Mouse (Mus musculus): ENCODE data around the gene Ccdc184. TPM values are rescaled to one million over a fixed set of nuclear protein-coding genes. Genes with fewer than 3 reads are reported as not detected.

Ccdc184 gene
- total RNA-seq, 2 experiments from 2014 or later, result not detected

- TF ChIP-seq CTCF (IDR thresholded peaks at IDR 0.05), result no peak
- no peak overlapping the region for H3K27ac ChIP-seq
- intact Hi-C loops (cut with DNase I), result no loop called here
- H3K4me3 ChIP-seq, result no peak overlapping the region
- no peak for DNase-seq
Measured at GRCm38 (mm10) chr15:98161026-98161805, 5.7 kb upstream of the Ccdc184 start.

- no peak for DNase-seq
- Histone ChIP-seq H3K27ac (no peak overlapping the region), H3K4me3 (no peak overlapping the region)
- intact Hi-C loops (cut with DNase I), result no loop called here
- TF ChIP-seq CTCF (IDR thresholded peaks at IDR 0.05), result no peak
Measured at GRCm38 (mm10) chr15:98162561-98162960, 4.4 kb upstream of the Ccdc184 start.

GRCm38 (mm10) chr15:98165525-98165924 lies 1.4 kb upstream of the Ccdc184 start, which contains the start of gene Asb8:
Asb8 (minus strand) TSS chr15:98165625.
- TF ChIP-seq CTCF (IDR thresholded peaks at IDR 0.05), result no peak
- H3K27ac ChIP-seq, result no peak within 1 kb of the TSS
- DNase-seq, result no peak
- intact Hi-C loops (cut with DNase I), result no loop called here
- no peak within 1 kb of the TSS for H3K4me3 ChIP-seq

- Histone ChIP-seq H3K27ac (no peak overlapping the region), H3K4me3 (peak overlapping the region; percentile 71)
- peak; percentile 58 for DNase-seq
- TF ChIP-seq CTCF (IDR thresholded peaks at IDR 0.05), result no peak
- intact Hi-C loops (cut with DNase I), result no loop called here
Measured at GRCm38 (mm10) chr15:98167645-98168621, 975 bp downstream of the Ccdc184 start.

GRCm38 (mm10) chr15:98168622-98169004 lies 1.7 kb downstream of the Ccdc184 start:
- no peak for DNase-seq
- Histone ChIP-seq H3K4me3 (peak overlapping the region; percentile 71), H3K27ac (no peak overlapping the region)
- intact Hi-C loops (cut with DNase I), result no loop called here
- TF ChIP-seq CTCF (IDR thresholded peaks at IDR 0.05), result no peak

- no peak for TF ChIP-seq CTCF (IDR thresholded peaks at IDR 0.05)
- H3K27ac ChIP-seq, result no peak overlapping the region
- DNase-seq, result no peak
- intact Hi-C loops (cut with DNase I), result no loop called here
- H3K4me3 ChIP-seq, result no peak overlapping the region
Measured at GRCm38 (mm10) chr15:98170365-98170764, 3.4 kb downstream of the Ccdc184 start.

GRCm38 (mm10) chr15:98170917-98171316 lies 4.0 kb downstream of the Ccdc184 start:
- DNase-seq, result no peak
- H3K4me3 ChIP-seq, result no peak overlapping the region
- no peak overlapping the region for H3K27ac ChIP-seq
- intact Hi-C loops (cut with DNase I), result no loop called here
- TF ChIP-seq CTCF (IDR thresholded peaks at IDR 0.05), result no peak

- intact Hi-C loops (cut with DNase I), result no loop called here
- DNase-seq, result no peak
- Histone ChIP-seq H3K27ac (no peak overlapping the region), H3K4me3 (no peak overlapping the region)
- no peak for TF ChIP-seq CTCF (IDR thresholded peaks at IDR 0.05)
Measured at GRCm38 (mm10) chr15:98172113-98172512, 5.2 kb downstream of the Ccdc184 start.

GRCm38 (mm10) chr15:98173821-98174220 lies 6.9 kb downstream of the Ccdc184 start:
- H3K4me3 ChIP-seq, result no peak overlapping the region
- no peak overlapping the region for H3K27ac ChIP-seq
- TF ChIP-seq CTCF (IDR thresholded peaks at IDR 0.05), result peak; percentile 76
- no peak for DNase-seq
- intact Hi-C loops (cut with DNase I), result no loop called here

- intact Hi-C loops (cut with DNase I), result loop anchor here (5.0 kb wide), 1 partner anchor 215 kb away; the partner anchor contains the start of gene Tmem106c
- no peak overlapping the region for H3K27ac ChIP-seq
- no peak overlapping the region for H3K4me3 ChIP-seq
- no peak for DNase-seq
- no peak for TF ChIP-seq CTCF (IDR thresholded peaks at IDR 0.05)
Measured at GRCm38 (mm10) chr15:98177320-98177719, 10.4 kb downstream of the Ccdc184 start.

- DNase-seq, result no peak
- Histone ChIP-seq H3K4me3 (peak overlapping the region; percentile 74), H3K27ac (peak overlapping the region; percentile 97)
- no peak for TF ChIP-seq CTCF (IDR thresholded peaks at IDR 0.05)
- intact Hi-C loops (cut with DNase I), result loop anchor here (1.0 to 10.0 kb wide), 2 partner anchors 116 to 294 kb away; partner anchors contain the start of gene Zfp641
Measured at GRCm38 (mm10) chr15:98180567-98181131, 13.7 kb downstream of the Ccdc184 start.

- peak; percentile 97 for DNase-seq
- TF ChIP-seq CTCF (IDR thresholded peaks at IDR 0.05), result peak; percentile 91
- Histone ChIP-seq H3K27ac (peak overlapping the region; percentile 97), H3K4me3 (peak overlapping the region; percentile 74)
- intact Hi-C loops (cut with DNase I), result loop anchor here (1.0 to 10.0 kb wide), 2 partner anchors 115 to 294 kb away; partner anchors contain the start of gene Zfp641
Measured at GRCm38 (mm10) chr15:98181132-98181711, 14.3 kb downstream of the Ccdc184 start.

Measured in gastrocnemius, adult 2 months (tissue).